Mouse (Mus musculus) layer of hippocampus, postnatal 25 days (tissue): ENCODE measurements around the gene Pigl. TPM values are rescaled to one million over a fixed set of nuclear protein-coding genes. Genes with fewer than 3 reads are reported as not detected.

Experiments
- DNase-seq, 2 experiments: peaks; one replicate each; pipeline ENCODE4 v3.0.0; 2022; ENCODE audit warnings: mixed read lengths in 2 of 2, low spot score in 1 of 2; ENCODE audit errors: extremely low spot score in 1 of 2
- total RNA-seq, 2 experiments: library from RNA; stranded (reverse); gene quantifications; 2 replicates each; pipeline ENCODE4 v1.2.3; 2021

The Pigl gene
- total RNA-seq, 2 experiments from 2014 or later: 6.0 to 7.5 TPM

GRCm38 (mm10) chr11:62554163-62554855 is 96.0 kb downstream of the Pigl start:
- DNase-seq: no peak

DNA sequence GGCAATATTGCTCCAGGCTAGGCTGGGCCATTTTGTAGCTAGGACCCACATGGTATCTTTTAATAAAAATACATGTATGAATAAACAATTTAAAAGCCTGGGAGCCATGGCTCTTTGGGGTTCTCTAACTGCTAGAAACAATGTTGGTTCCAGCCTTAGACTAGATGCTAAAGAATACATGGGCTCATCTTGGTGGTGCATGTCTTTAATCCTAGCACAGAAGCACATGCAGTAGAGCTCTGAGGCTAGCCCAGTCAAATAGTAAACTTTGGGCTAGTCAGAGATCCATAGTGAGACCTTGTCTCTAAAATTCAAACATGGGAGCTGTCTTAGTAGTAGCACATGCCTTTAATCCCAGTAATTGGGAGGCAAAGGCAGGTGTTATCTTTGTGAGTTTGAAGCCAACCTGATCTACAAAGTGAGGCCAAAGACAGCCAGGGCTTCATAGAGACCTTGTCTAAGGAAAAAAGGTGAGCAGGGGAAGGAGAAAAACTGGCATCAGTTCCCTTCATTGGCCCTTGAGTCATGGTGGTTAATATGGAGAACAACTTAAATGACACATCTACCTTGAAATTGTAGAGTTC is 96.8 kb downstream of the Pigl start:
- DNase-seq: no peak

DNA sequence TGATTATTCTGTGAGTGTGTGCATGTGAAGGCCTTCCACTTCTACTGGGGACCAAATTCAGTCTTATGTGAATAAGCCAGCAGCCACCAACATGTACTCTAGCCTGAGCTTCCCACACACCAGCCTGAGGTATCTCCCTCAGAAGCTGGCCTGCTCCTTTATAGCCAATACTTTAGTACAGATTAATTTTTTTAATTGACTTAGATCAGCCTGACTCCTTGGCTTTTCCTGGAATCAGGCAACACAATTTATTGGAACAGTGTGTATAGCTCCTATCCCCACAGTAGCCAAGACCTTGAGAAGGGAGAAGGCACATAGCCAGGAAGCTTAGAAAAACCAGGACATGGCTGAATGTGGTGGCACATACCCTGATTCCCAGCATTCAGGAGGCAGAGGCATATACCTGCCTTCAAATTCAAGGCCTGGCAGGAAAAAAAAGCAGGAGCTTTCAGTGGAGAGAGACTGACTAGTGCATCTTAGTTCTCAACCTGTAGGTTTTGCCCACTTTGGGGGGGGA is 97.7 kb downstream of the Pigl start:
- no peak for DNase-seq

DNA sequence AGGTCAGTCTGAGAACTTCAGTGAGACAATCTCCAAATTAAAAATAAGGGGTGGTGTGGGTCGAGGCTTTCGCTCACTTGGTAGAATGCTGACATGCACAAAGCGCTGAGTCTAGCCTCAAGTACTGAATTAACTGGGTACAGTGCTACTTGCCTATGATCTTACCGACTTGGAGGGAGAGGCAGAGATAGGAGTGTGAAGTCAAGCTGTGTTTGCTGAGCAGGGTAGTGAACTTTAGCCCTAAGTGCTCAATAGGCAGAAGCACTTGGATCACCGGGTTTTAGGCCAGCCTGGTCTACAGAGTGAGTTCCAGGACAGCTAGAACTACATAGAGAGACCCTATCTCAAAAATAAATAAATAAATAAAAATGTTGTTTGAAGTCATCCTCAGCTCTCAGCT is 98.9 kb downstream of the Pigl start:
- DNase-seq: no peak

- DNase-seq: no peak
These were observed 99.9 kb downstream of the Pigl start for GRCm38 (mm10) chr11:62558152-62558551.

DNA sequence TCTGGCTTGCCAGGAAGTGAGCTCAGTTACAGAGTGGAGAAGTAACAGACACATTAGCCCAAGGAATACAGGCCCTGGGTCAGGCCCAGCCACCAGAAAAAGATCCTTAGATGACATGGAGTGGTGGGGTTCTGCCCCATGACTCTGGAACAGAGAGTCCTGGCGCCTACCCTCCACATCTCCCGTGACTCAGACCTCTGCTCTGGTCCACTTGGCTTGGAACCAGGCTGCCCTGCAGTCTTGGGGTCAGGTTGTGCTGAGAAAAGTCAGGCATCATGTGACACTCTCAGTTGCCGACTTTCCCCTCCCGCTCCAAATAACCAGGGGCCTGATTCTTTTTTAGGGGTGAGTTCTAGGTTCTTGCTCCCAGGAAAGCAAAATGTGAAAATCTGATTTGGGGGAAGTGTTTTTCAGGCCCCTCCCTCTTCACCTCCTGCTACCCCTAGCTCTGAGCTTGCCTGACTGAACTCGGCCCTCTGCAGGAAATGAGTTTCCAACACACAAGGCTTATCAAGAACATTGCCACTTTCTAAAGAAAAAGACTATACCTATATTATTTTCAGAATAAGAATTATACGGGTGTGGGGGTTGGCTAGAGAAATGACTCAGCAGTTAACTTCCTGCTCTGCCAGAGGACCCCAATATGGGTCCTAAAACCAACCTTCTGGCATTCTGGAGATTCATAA is 100.8 kb downstream of the Pigl start:
- no peak for DNase-seq

GRCm38 (mm10) chr11:62560463-62561016 is 102.3 kb downstream of the Pigl start:
- no peak for DNase-seq

GRCm38 (mm10) chr11:62563590-62563989 is 105.3 kb downstream of the Pigl start:
- DNase-seq: no peak

Other genes starting within 250 kb of the Pigl start
- 1 to 10 TPM; 8.1 to 8.7 TPM for gene Adora2b, start 209.5 kb upstream of the Pigl start, total RNA-seq
- 10 to 100 TPM; 14.2 to 16.0 TPM for gene Zswim7, start 177.1 kb upstream of the Pigl start, total RNA-seq
- 10 to 100 TPM; 76.6 to 86.4 TPM for gene Ttc19, start 177.0 kb upstream of the Pigl start, total RNA-seq
- 100 to 1,000 TPM; 251 to 321 TPM for gene Ncor1, start 81 bp downstream of the Pigl start, total RNA-seq
- gene Cenpv, start 80.8 kb downstream of the Pigl start, total RNA-seq: 10 to 100 TPM; 41.1 to 44.8 TPM
- gene Ubb, start 92.7 kb downstream of the Pigl start, total RNA-seq: 1,000 to 10,000 TPM; 1,687 to 1,997 TPM
- gene Trpv2, start 116.0 kb downstream of the Pigl start, total RNA-seq: 10 to 100 TPM; 14.3 to 16.0 TPM
- gene Lrrc75a, start 190.1 kb downstream of the Pigl start, total RNA-seq: 1 to 10 TPM; 8.1 to 9.9 TPM
- gene Mmgt2, start 190.2 kb downstream of the Pigl start, total RNA-seq: 10 to 100 TPM; 16.5 to 17.9 TPM